Mouse (Mus musculus) embryonic facial prominence, embryonic 14.5 days (tissue): ENCODE data around the gene Brca1. TPM values are rescaled to one million over a fixed set of nuclear protein-coding genes. Genes with fewer than 3 reads are reported as not detected.
"Not testable (repeated sequence)": the region's sequence is repeated elsewhere in the genome, so short reads cannot be mapped to it uniquely, and the experiment has no call there.

Experiments
- ATAC-seq: fragments of 200-750 bp; cut with Nextera tagmentation; 2 replicates; pipeline ENCODE4 v1.8.0; 2017; ENCODE audit warnings: low read depth, moderate number of reproducible peaks, moderate TSS enrichment
- DNase-seq: peaks from one replicate; pipeline ENCODE4 v3.0.0-alpha.2; 2015; ENCODE audit warnings: low spot score
- H3K27ac ChIP-seq: fragments of 300-500 bp; sonication (generic); replicated peaks from 2 replicates; pipeline ENCODE4 v1.5.1; 2014; ENCODE audit warnings: low read depth, mild to moderate bottlenecking, low read length, moderate library complexity
- H3K27me3 ChIP-seq: fragments of 300-500 bp; sonication (generic); replicated peaks from 2 replicates; pipeline ENCODE4 v1.6.1; 2014; ENCODE audit warnings: low read length; ENCODE audit not compliant: control insufficient read depth, insufficient read depth
- H3K36me3 ChIP-seq: fragments of 300-500 bp; sonication (generic); 2 replicates; pipeline ENCODE4 v1.6.1; 2014; ENCODE audit warnings: low read length, mixed read lengths; ENCODE audit not compliant: control insufficient read depth, insufficient read depth
- H3K4me1 ChIP-seq: fragments of 300-500 bp; sonication (generic); 2 replicates; pipeline ENCODE4 v1.6.1; 2014; ENCODE audit warnings: antibody characterized with exemption, low read length; ENCODE audit not compliant: control insufficient read depth, insufficient read depth
- H3K4me2 ChIP-seq: fragments of 300-500 bp; sonication (generic); 2 replicates; pipeline ENCODE4 v1.6.1; 2014; ENCODE audit warnings: low read depth, mild to moderate bottlenecking, low read length, moderate library complexity, mixed read lengths
- H3K4me3 ChIP-seq: fragments of 300-500 bp; sonication (generic); 2 replicates; pipeline ENCODE4 v1.5.1; 2014; ENCODE audit warnings: low read depth, mild to moderate bottlenecking, low read length
- H3K9ac ChIP-seq: fragments of 300-500 bp; sonication (generic); 2 replicates; pipeline ENCODE4 v1.6.1; 2014; ENCODE audit warnings: low read depth, mild to moderate bottlenecking, low read length, moderate library complexity, mixed read lengths
- H3K9me3 ChIP-seq: fragments of 300-500 bp; sonication (generic); 2 replicates; pipeline ENCODE4 v1.6.1; 2016; ENCODE audit warnings: low read length; ENCODE audit not compliant: control insufficient read depth
- WGBS: fragments of 180-500 bp; shearing (Covaris S2); extraction: QIAGEN DNeasy Blood & Tissue Kit; methylation state at CpG from one replicate; pipeline ENCODE4 v1.1.7; 2014; 5-methylcytosine and 5-hydroxymethylcytosine counted together
- polyA plus RNA-seq: library from polyadenylated mRNA; unstranded; fragments of >200 nt; fragmentation: Nextera tagmentation; extraction: Ambion mirVana; gene quantifications from 2 replicates; pipeline ENCODE4 v1.2.1, GENCODE M21; 2014

The Brca1 gene
- polyA plus RNA-seq, 1 experiment from 2014 or later = 10.4 TPM

DNA sequence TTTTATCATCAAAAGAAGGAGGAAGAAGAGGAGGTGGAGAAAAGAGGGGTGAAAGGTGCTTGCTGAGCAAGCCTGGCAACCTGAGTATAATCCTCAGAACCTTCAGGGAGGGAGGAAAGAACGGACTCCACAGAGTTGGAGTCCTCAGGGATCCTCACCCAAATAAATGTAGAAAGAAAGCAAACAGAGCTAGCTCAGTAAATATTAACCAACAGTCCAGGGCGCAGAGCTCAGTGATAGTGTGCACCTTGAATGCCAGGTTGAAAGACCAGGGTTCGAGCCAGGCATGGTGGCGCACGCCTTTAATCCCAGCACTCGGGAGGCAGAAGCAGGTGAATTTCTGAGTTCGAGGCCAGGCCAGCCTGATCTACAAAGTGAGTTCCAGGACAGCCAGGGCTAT lies 96.1 kb downstream of the Brca1 start:
- no peak for DNase-seq
- peaks cover 30% of the 10 kb centered on the region; the same call in 1 of the 2 replicates for H3K36me3 ChIP-seq
- no peaks in the 10 kb centered on the region for H3K9me3 ChIP-seq
- no peak overlapping the region for H3K4me2 ChIP-seq
- H3K4me3 ChIP-seq = no peak overlapping the region
- 0 out of 2 replicates have a peak, but pooled peaks cover 6% of the 10 kb centered on the region for H3K4me1 ChIP-seq
- 84% methylated on average over 7 of the region's 7 CpGs for WGBS
- no peak overlapping the region for H3K27ac ChIP-seq
- H3K9ac ChIP-seq = no peak overlapping the region
- ATAC-seq = no peak
- no peaks in the 10 kb centered on the region for H3K27me3 ChIP-seq

DNA sequence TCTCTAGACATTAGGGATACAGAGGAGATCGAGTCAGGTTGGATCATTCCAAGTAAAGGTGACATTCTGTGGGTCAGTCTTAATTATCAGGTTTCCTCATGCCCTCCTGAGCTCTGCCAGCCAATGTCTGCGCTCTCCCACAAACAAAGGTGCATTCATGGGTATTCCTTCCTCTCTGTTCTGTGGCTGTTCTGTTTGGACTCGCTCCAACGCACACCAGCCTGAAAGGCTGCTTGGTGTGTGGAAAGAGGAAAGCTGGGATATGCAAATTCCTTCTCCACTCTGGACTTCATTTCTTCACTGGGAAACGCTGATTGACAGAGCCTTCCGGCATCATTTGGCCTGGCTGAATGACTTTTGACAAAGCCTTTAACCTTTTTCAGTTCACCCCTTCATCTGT lies 97.1 kb downstream of the Brca1 start:
- Histone ChIP-seq H3K9ac (no peak overlapping the region), H3K27me3 (no peaks in the 10 kb centered on the region), H3K4me1 (0 out of 2 replicates have a peak, but pooled peaks cover 6% of the 10 kb centered on the region), H3K36me3 (peaks cover 22% of the 10 kb centered on the region; the same call in 1 of the 2 replicates), H3K9me3 (no peaks in the 10 kb centered on the region), H3K27ac (0 out of 2 replicates have a peak overlapping the region, but pooled peaks have one; percentile 15), H3K4me3 (no peak overlapping the region), H3K4me2 (no peak overlapping the region)
- DNase-seq (peak; percentile 72), ATAC-seq (peak; percentile 56; the same call in 1 of the 2 replicates)
- 30% methylated on average over 6 of the region's 6 CpGs for WGBS

- DNase-seq (no peak), ATAC-seq (no peak)
- 72% methylated on average over 10 of the region's 10 CpGs for WGBS
- Histone ChIP-seq H3K36me3 (no peaks in the 10 kb centered on the region), H3K27ac (no peak overlapping the region), H3K9me3 (no peaks in the 10 kb centered on the region), H3K4me3 (no peak overlapping the region), H3K4me1 (0 out of 2 replicates have a peak, but pooled peaks cover 6% of the 10 kb centered on the region), H3K27me3 (no peaks in the 10 kb centered on the region), H3K9ac (no peak overlapping the region), H3K4me2 (no peak overlapping the region)
Observed at GRCm38 (mm10) chr11:101452093-101452774, 99.5 kb downstream of the Brca1 start.

DNA sequence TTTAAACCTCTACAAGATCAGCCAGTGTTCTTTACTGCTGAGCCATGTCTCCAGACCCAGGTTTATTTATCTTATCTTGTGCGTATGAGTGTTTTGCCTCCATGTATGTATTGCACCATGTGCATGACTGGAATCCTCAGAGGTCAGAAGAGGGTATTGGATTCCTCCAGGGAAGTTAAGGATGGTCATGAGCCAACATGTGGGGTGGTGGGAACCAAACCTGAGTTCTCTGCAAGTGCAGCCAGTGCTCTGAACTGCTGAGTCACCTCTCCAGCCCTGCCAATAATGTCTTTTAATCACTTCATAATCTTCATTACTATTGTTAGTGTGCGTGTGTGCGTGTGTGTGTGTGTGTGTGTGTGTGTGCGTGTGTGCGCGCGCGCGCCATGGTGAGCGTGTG lies 100.2 kb downstream of the Brca1 start:
- 85% methylated on average over 10 of the region's 10 CpGs for WGBS
- no peak for ATAC-seq
- H3K36me3 ChIP-seq = no peaks in the 10 kb centered on the region

DNA sequence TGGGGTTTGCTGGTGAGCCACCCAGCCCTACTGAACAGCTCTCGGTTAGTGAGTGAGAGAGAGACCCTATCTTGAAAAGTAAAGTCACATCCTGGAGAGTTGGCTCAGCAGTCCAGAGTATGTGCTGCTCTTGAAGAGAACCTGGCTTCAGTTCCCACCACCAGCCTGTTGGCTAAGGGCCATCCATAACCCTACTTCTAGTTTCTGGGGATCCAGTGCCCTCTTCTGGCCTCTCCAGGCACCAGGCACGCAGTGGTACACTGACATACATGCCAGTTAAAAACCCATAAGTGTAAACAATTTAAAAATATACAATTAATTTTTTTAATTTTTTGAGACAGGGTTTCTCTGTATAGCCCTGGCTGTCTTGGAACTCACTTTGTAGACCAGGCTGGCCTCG lies 101.4 kb downstream of the Brca1 start:
- H3K4me2 ChIP-seq = no peak overlapping the region
- DNase-seq (no peak), ATAC-seq (no peak)
- H3K36me3 ChIP-seq = peaks cover 7% of the 10 kb centered on the region
- no peaks in the 10 kb centered on the region for H3K9me3 ChIP-seq
- WGBS = 72% methylated on average over 2 of the region's 3 CpGs
- no peak overlapping the region for H3K27ac ChIP-seq
- H3K4me3 ChIP-seq = no peak overlapping the region
- 0 out of 2 replicates have a peak, but pooled peaks cover 6% of the 10 kb centered on the region for H3K4me1 ChIP-seq
- no peaks in the 10 kb centered on the region for H3K27me3 ChIP-seq
- H3K9ac ChIP-seq = no peak overlapping the region

More for the DNA sequence above, 100.2 kb downstream of the Brca1 start:
- Histone ChIP-seq H3K27ac (no peak overlapping the region), H3K9me3 (no peaks in the 10 kb centered on the region), H3K4me1 (0 out of 2 replicates have a peak, but pooled peaks cover 6% of the 10 kb centered on the region), H3K4me3 (no peak overlapping the region), H3K9ac (no peak overlapping the region), H3K27me3 (no peaks in the 10 kb centered on the region), H3K4me2 (no peak overlapping the region)
- DNase-seq = no peak

- not testable (repeated sequence) for H3K27ac ChIP-seq, H3K4me1 ChIP-seq, H3K27me3 ChIP-seq, ATAC-seq, H3K4me2 ChIP-seq, H3K9me3 ChIP-seq, DNase-seq, H3K9ac ChIP-seq, H3K4me3 ChIP-seq
- peaks cover 15% of the 10 kb centered on the region for H3K36me3 ChIP-seq
- 84% methylated on average over 4 of the region's 4 CpGs for WGBS
Observed at GRCm38 (mm10) chr11:101449596-101449995, 102.2 kb downstream of the Brca1 start.

DNA sequence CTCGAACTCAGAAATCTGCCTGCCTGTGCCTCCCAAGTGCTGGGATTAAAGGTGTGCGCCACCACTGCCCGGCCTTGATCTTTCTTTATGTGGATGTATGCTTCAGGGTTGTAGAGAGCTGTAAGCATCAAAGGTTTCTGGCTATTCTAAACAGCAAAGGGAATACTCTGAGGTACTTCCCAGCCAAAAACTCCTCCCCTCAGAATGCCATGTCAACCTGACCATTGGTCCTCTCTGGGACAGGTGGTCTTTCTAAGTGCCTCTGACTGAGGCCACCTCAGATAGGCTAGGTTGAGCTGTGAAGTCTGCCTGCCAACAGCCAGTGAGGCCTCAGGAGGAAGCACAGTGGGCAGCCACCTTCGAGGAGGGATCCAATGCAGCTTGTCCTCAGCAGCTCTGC lies 102.9 kb downstream of the Brca1 start:
- no peaks in the 10 kb centered on the region for H3K9me3 ChIP-seq
- WGBS = 80% methylated on average over 4 of the region's 4 CpGs
- peak overlapping the region; percentile 49 for H3K4me2 ChIP-seq
- H3K36me3 ChIP-seq = peaks cover 22% of the 10 kb centered on the region
- H3K4me3 ChIP-seq = peak overlapping the region; percentile 24
- H3K27ac ChIP-seq = no peak overlapping the region
- H3K27me3 ChIP-seq = no peaks in the 10 kb centered on the region
- peak overlapping the region; percentile 48; the same call in 1 of the 2 replicates for H3K9ac ChIP-seq
- ATAC-seq = no peak
- DNase-seq = no peak
- peaks cover under 1% of the 10 kb centered on the region; the same call in 1 of the 2 replicates for H3K4me1 ChIP-seq

- H3K4me3 ChIP-seq = peak within 1 kb of the TSS; percentile 24
- H3K9me3 ChIP-seq = no peaks in the 10 kb centered on the region
- H3K27ac ChIP-seq = peak within 1 kb of the TSS; percentile 41
- peak within 1 kb of the TSS; percentile 49 for H3K4me2 ChIP-seq
- ATAC-seq = peak; percentile 76
- peaks cover 6% of the 10 kb centered on the region for H3K4me1 ChIP-seq
- DNase-seq = peak; percentile 92
- peaks cover 27% of the 10 kb centered on the region for H3K36me3 ChIP-seq
- H3K9ac ChIP-seq = peak within 1 kb of the TSS; percentile 48
- WGBS = 26% methylated on average over 10 of the region's 10 CpGs
- no peaks in the 10 kb centered on the region for H3K27me3 ChIP-seq
Observed at GRCm38 (mm10) chr11:101448274-101448746, 103.4 kb downstream of the Brca1 start, which contains the start of gene Ifi35. Ifi35 (plus strand) TSS chr11:101448407.
